Mouse (Mus musculus): ENCODE data around the gene Spata7. TPM values are rescaled to one million over a fixed set of nuclear protein-coding genes. Genes with fewer than 3 reads are reported as not detected.
A peak's percentile ranks its signal among the peaks of the same experiment; 100 is the strongest.

The Spata7 gene
- polyA plus RNA-seq, 2 experiments: 8.4 to 12.5 TPM

DNA sequence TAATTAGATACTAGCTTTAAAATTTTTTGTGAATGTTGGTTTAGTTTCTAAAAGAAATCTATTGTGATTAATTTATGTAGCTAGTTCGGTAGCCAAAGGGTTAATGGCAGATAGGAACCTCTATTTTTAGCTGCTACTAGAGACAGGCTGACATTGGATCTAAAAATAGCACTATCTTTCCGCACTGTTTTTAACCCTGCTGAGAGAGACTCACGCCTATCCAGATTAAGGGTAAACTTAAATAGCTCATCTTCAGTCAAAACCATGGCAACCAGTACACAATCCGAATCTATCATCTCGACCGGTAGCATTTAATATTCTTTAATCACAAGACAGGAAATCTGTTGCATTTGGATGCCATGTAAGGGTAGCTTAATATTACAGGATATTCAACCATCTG is 25.8 kb upstream of the Spata7 start:
- H3K27me3 ChIP-seq (ENCODE audit: control insufficient read depth, insufficient read depth, low read length): no peaks in the 10 kb centered on the region
- no peak overlapping the region for H3K27ac ChIP-seq (replicated peaks; ENCODE audit: low read depth, low read length)
- DNase-seq (ENCODE audit: low spot score) (peak; percentile 25), ATAC-seq (ENCODE audit: low FRiP score, low read depth) (no peak)
- no peaks in the 10 kb centered on the region for H3K9me3 ChIP-seq (ENCODE audit: control insufficient read depth, low read length)
- no peak overlapping the region for H3K4me3 ChIP-seq (replicated peaks; ENCODE audit: low read length)
- 50% methylated on average over 6 of the region's 6 CpGs for WGBS
- H3K9ac ChIP-seq (ENCODE audit: low read depth, low read length, severe bottlenecking): no peak overlapping the region
- TF ChIP-seq POLR2A (IDR thresholded peaks at IDR 0.05; ENCODE audit: borderline replicate concordance, extremely low read depth, insufficient read depth, insufficient read length): no peak
- no peaks in the 10 kb centered on the region for H3K36me3 ChIP-seq (ENCODE audit: control insufficient read depth, insufficient read depth, low read length)
- H3K4me1 ChIP-seq (ENCODE audit: control insufficient read depth, insufficient read depth, low read length): no peaks in the 10 kb centered on the region
- no peak overlapping the region for H3K4me2 ChIP-seq (replicated peaks; ENCODE audit: low read depth, low read length, severe bottlenecking)

DNA sequence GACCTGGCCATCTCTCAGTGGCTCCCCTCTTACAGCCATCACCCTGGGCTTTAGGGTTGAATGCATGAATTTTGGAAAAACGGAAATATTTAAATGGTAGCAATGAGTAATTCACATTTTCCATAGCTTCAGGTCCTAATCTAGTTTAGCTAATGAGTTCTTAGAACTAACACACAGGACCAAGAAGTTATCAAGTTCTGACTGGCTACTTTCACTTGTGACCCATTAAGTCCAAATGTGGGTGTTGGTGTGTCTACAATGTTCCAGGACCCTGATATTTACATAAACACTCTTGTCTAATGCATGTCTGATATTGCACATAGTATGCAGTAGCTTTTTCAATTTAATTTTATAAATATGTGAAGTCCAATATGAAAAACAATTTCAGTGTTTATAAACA is 22.7 kb upstream of the Spata7 start:
- ATAC-seq (ENCODE audit: low FRiP score, low read depth) (no peak), DNase-seq (ENCODE audit: low spot score) (no peak)
- H3K27me3 ChIP-seq (ENCODE audit: control insufficient read depth, insufficient read depth, low read length): no peaks in the 10 kb centered on the region
- H3K9ac ChIP-seq (ENCODE audit: low read depth, low read length, severe bottlenecking): no peak overlapping the region
- 71% methylated on average over 1 of the region's 1 CpGs for WGBS
- no peaks in the 10 kb centered on the region for H3K4me1 ChIP-seq (ENCODE audit: control insufficient read depth, insufficient read depth, low read length)
- no peak for TF ChIP-seq POLR2A (IDR thresholded peaks at IDR 0.05; ENCODE audit: borderline replicate concordance, extremely low read depth, insufficient read depth, insufficient read length)
- H3K4me2 ChIP-seq (replicated peaks; ENCODE audit: low read depth, low read length, severe bottlenecking): no peak overlapping the region
- H3K4me3 ChIP-seq (replicated peaks; ENCODE audit: low read length): no peak overlapping the region
- H3K9me3 ChIP-seq (ENCODE audit: control insufficient read depth, low read length): no peaks in the 10 kb centered on the region
- no peaks in the 10 kb centered on the region for H3K36me3 ChIP-seq (ENCODE audit: control insufficient read depth, insufficient read depth, low read length)
- H3K27ac ChIP-seq (replicated peaks; ENCODE audit: low read depth, low read length): no peak overlapping the region

DNA sequence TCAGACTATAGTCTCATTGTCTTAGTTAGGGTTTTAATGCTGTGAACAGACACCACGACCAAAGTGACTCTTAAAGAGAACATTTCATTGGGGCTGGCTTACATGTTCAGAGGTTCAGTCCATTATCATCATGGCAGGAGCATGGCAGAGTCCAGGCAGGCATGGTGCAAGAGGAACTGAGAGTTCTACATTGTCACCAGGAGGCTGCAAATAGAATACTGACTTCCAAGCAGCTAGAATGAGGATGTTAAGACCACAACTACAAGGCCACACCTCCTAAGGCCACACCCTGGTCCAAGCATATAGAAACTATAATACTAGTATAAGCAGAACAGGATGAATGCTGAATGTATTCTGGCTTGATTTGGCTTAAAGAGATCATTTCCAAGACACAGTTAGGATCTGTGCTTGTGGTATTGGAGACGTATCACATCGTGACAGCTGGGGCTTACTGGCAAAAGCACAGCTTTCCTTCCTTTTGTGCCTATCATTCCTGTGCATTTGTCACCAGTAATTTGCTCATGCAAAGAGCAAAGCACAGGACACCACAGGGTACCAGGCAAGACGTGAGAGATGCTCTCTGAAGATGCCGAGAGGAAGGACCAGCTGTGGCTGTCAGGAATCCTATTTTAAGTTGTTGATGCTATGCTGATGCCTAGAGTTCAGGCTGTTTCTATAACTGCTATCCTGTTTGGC is 21.2 kb upstream of the Spata7 start:
- Histone ChIP-seq H3K27me3 (ENCODE audit: control insufficient read depth, insufficient read depth, low read length) (no peaks in the 10 kb centered on the region), H3K27ac (replicated peaks; ENCODE audit: low read depth, low read length) (no peak overlapping the region), H3K4me3 (replicated peaks; ENCODE audit: low read length) (no peak overlapping the region), H3K9ac (ENCODE audit: low read depth, low read length, severe bottlenecking) (no peak overlapping the region), H3K9me3 (ENCODE audit: control insufficient read depth, low read length) (no peaks in the 10 kb centered on the region), H3K4me2 (replicated peaks; ENCODE audit: low read depth, low read length, severe bottlenecking) (no peak overlapping the region), H3K36me3 (ENCODE audit: control insufficient read depth, insufficient read depth, low read length) (no peaks in the 10 kb centered on the region), H3K4me1 (ENCODE audit: control insufficient read depth, insufficient read depth, low read length) (no peaks in the 10 kb centered on the region)
- DNase-seq (ENCODE audit: low spot score) (no peak), ATAC-seq (ENCODE audit: low FRiP score, low read depth) (no peak)
- no peak for TF ChIP-seq POLR2A (IDR thresholded peaks at IDR 0.05; ENCODE audit: borderline replicate concordance, extremely low read depth, insufficient read depth, insufficient read length)
- WGBS: 68% methylated on average over 5 of the region's 5 CpGs

DNA sequence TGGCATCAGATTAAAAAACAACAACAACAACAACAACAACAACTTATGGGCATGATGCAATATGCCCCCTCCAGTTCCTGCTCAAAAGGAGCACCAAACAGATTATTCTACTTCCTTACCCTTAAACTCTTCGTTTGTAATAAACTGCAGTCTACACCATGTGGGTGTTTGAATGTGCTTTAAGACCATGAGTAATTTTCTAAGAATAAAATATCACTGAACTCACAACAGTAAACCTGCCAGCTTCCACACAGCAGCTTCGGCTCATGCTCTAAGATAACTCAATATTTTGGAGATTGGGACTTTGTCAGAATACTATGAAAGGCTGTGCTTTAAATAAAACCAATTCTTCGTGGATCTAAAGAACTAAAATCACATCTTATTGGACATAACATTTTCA is 17.6 kb upstream of the Spata7 start:
- 71% methylated on average over 3 of the region's 3 CpGs for WGBS
- TF ChIP-seq POLR2A (IDR thresholded peaks at IDR 0.05; ENCODE audit: borderline replicate concordance, extremely low read depth, insufficient read depth, insufficient read length): no peak
- H3K27ac ChIP-seq (replicated peaks; ENCODE audit: low read depth, low read length): no peak overlapping the region
- H3K4me3 ChIP-seq (replicated peaks; ENCODE audit: low read length): no peak overlapping the region
- no peak for DNase-seq (ENCODE audit: low spot score)
- H3K36me3 ChIP-seq (ENCODE audit: control insufficient read depth, insufficient read depth, low read length): no peaks in the 10 kb centered on the region
- no peak for ATAC-seq (ENCODE audit: low FRiP score, low read depth)
- no peak overlapping the region for H3K4me2 ChIP-seq (replicated peaks; ENCODE audit: low read depth, low read length, severe bottlenecking)
- H3K9me3 ChIP-seq (ENCODE audit: control insufficient read depth, low read length): no peaks in the 10 kb centered on the region
- H3K27me3 ChIP-seq (ENCODE audit: control insufficient read depth, insufficient read depth, low read length): no peaks in the 10 kb centered on the region
- H3K9ac ChIP-seq (ENCODE audit: low read depth, low read length, severe bottlenecking): no peak overlapping the region
- H3K4me1 ChIP-seq (ENCODE audit: control insufficient read depth, insufficient read depth, low read length): no peaks in the 10 kb centered on the region; the same call in 1 of the 2 replicates

DNA sequence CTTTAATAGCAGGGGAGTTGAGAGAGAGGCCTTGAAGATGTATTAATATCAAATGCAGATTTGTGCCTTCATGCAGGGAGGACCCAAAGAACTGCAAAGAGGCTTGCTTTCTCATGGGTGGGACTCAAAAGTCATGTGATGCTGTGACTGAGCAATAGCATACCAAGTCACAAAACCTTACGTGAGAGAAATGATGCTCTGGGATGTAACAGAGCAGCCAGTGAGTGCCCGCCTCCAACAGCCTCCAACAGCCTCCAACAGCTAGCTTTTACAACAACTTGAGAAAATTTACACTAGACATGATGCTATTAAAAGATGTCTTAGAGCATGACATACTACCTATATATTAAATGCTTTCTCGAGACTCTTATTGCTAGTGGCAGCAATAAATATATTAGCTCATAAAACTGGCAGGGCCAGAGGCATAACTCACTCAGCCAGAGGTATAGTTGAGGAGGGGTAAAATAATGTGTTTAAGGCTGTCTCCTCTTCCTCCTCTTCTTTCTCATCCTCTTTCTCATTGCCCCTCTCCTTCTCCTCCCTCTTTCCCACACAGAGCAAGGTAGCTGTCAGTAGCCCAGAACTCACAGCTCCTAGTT is 12.9 kb upstream of the Spata7 start:
- H3K4me2 ChIP-seq (replicated peaks; ENCODE audit: low read depth, low read length, severe bottlenecking): no peak overlapping the region
- H3K9ac ChIP-seq (ENCODE audit: low read depth, low read length, severe bottlenecking): no peak overlapping the region
- 55% methylated on average over 3 of the region's 3 CpGs for WGBS
- no peaks in the 10 kb centered on the region; the same call in 1 of the 2 replicates for H3K4me1 ChIP-seq (ENCODE audit: control insufficient read depth, insufficient read depth, low read length)
- no peak overlapping the region for H3K4me3 ChIP-seq (replicated peaks; ENCODE audit: low read length)
- ATAC-seq (ENCODE audit: low FRiP score, low read depth) (no peak), DNase-seq (ENCODE audit: low spot score) (no peak)
- TF ChIP-seq POLR2A (IDR thresholded peaks at IDR 0.05; ENCODE audit: borderline replicate concordance, extremely low read depth, insufficient read depth, insufficient read length): no peak
- no peaks in the 10 kb centered on the region for H3K36me3 ChIP-seq (ENCODE audit: control insufficient read depth, insufficient read depth, low read length)
- H3K9me3 ChIP-seq (ENCODE audit: control insufficient read depth, low read length): no peaks in the 10 kb centered on the region
- H3K27me3 ChIP-seq (ENCODE audit: control insufficient read depth, insufficient read depth, low read length): no peaks in the 10 kb centered on the region
- no peak overlapping the region for H3K27ac ChIP-seq (replicated peaks; ENCODE audit: low read depth, low read length)
